Mouse (Mus musculus) neutrophil, adult 59 days (primary cell): Measurements from ENCODE around the gene Gdf10. TPM values are rescaled to one million over a fixed set of nuclear protein-coding genes. Genes with fewer than 3 reads are reported as not detected.

Experiments
- total RNA-seq, 2 experiments: library from RNA; stranded (reverse); gene quantifications; 1 replicate in 1 of 2; 2 replicates in 1 of 2; pipeline ENCODE4 v1.2.4; 2023

Gene Gdf10
- not detected for total RNA-seq

GRCm38 (mm10) chr14:33923168-33924070 lies at the start of gene Gdf10:
Gene Gdf10 (plus strand): TSS chr14:33923587.

GRCm38 (mm10) chr14:33940739-33941138 lies 17.4 kb downstream of the Gdf10 start, which contains the start of gene Gdf2:
Gene Gdf2 (plus strand): TSS chr14:33941039.

GRCm38 (mm10) chr14:33953761-33954160 lies 30.4 kb downstream of the Gdf10 start, which contains the start of gene Rbp3:
Gene Rbp3 (plus strand): TSS chr14:33954003.

GRCm38 (mm10) chr14:33978604-33979059 lies 55.2 kb downstream of the Gdf10 start, which contains the start of gene Zfp488:
Gene Zfp488 (minus strand): TSS chr14:33978764.

Other genes starting within 250 kb of the Gdf10 start
- gene Gdf2, start 17.5 kb downstream of the Gdf10 start, total RNA-seq: not detected
- gene Rbp3, start 30.4 kb downstream of the Gdf10 start, total RNA-seq: not detected
- gene Zfp488, start 55.2 kb downstream of the Gdf10 start, total RNA-seq: under 1 TPM in 1 of 2 experiments, not detected in 1; 0.18 TPM
- gene Gm30083, start 91.6 kb downstream of the Gdf10 start, total RNA-seq: not detected
- gene Gm5460, start 93.2 kb downstream of the Gdf10 start, total RNA-seq: not detected
- not detected for gene Antxrl, start 129.1 kb downstream of the Gdf10 start, total RNA-seq
- gene Anxa8, start 162.4 kb downstream of the Gdf10 start, total RNA-seq: not detected
- not detected for gene A630023A22Rik, start 179.2 kb downstream of the Gdf10 start, total RNA-seq
- not detected for gene Npy4r, start 228.9 kb downstream of the Gdf10 start, total RNA-seq